Mouse (Mus musculus) ovary, postnatal 36 days (tissue): ENCODE data around the gene Htra1.
A peak's percentile ranks its signal among the peaks of the same experiment; 100 is the strongest.

Source experiments
- DNase-seq: peaks from one replicate; pipeline ENCODE4 v3.0.0; 2022; ENCODE audit warnings: low spot score, mixed read lengths

Htra1 gene

DNA sequence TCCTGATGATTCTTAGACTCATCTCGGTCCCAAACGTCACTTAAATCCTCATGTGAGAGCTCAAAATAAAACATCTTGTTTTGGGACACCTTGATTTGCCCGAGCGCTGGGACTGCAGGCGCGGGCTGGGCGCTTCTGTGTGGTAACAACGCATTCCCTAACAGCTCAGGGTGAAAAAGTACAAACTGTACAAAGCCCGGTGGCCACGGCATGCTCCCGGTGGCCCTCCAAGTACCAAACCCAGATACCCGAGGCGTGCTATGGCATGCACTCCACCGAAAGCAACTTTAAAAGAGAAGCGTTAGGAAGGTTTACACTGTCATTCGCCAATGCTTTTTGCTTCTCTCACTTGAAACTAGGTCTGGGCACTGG is 504 bp upstream of the Htra1 start:
- DNase-seq = no peak

DNA sequence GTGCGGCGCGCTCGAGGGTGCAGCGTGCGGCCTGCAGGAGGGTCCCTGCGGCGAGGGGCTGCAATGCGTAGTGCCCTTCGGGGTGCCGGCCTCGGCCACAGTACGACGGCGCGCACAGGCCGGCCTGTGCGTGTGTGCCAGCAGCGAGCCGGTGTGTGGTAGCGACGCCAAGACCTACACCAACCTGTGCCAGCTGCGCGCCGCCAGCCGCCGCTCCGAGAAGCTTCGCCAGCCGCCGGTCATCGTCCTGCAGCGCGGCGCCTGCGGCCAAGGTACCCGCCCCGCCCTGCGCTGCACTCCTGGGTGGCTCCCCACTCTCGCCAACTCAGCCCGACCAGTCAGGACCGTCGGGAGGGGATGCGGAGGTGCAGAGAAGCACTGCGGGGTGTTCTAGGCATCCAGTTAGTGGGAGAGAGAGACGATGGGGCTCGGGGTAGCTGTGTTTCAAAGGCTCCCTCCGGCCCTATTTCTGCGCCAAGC is 601 bp downstream of the Htra1 start:
- peak; percentile 52 for DNase-seq

DNA sequence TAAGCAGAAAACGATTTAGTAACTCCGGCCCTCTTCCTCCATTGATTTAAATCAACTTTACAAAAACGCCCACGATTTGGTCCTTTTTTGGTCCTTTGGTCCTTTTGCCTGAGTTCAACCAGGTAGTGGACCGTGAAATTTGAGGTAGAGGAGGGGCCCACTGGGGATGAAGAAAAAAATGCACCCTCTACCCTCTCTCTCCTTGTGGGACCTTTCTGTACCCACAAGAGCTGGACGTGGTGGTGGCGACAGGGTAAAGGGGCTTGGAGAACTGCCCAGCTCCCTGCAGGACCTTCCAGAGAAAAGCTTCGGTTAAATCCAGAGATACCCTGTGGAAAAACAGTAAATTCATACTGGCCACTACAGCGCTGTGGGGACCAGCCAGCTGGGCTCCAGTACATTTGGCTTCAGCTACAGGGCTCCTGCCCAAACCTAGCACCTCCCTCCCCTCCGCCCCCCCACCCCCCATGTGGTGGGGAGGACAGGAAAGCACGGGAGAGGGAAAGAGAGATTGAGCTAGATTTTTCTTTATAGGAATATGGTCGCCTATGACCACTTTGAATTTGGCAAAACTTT is 1.4 kb downstream of the Htra1 start:
- DNase-seq = no peak

DNA sequence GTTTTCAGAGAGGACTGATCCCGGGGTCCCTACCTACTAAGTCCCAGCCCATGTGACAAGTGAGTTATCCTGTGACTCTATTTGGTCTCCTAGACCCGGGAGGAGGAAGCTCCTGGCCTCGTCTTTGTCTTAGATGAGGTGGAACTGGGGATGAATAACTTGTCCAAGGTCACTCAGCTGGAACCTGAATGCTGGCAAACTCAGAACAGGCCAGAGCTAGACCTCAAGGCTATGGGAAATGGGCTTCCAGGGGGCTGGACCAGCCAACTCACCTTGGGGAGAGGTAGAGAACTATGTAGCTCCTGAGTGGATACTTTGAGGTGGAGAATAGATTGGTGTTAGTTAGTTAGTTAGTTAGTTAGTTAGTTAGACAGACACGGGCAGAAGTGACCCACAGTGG is 2.1 kb downstream of the Htra1 start:
- DNase-seq = no peak

DNA sequence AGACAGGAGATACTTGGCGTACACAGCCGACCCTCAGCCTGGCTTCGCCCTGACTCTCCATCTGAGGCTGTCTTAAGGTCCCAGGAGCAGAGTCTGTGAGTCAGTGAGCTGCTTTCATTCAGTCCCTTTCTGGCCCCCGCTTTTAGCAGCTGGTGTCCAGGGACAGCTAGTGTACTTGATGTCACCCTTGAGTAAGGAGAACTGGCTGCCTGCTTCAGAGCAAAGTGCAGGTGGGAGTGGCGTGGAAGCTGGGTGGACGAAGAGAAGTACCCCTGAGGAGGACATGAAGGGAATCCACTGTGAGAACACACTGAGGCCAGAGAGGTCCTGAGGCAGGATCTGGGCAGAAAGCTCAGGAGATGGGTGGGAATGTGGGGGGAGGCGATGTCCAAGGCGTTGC is 3.0 kb downstream of the Htra1 start:
- DNase-seq = no peak

DNA sequence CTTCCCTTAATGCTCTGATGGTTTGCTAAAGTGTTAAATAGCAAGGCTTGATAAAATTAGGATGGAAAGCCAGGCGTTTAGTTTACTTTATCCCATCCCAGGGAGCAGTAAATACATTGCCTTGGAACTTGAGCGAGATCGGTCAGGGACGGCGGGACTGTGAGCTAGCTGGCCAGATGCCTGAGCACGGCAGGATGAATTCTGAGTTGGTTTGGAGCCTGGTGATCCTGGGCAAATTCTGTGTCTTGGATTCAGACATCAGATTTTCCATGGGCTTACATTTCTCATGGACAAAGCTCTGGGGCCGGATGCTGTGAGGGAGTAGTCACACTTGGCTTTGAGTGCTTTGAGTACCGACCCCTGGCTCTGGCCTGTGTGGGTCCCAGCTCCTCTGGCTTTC is 4.8 kb downstream of the Htra1 start:
- no peak for DNase-seq

DNA sequence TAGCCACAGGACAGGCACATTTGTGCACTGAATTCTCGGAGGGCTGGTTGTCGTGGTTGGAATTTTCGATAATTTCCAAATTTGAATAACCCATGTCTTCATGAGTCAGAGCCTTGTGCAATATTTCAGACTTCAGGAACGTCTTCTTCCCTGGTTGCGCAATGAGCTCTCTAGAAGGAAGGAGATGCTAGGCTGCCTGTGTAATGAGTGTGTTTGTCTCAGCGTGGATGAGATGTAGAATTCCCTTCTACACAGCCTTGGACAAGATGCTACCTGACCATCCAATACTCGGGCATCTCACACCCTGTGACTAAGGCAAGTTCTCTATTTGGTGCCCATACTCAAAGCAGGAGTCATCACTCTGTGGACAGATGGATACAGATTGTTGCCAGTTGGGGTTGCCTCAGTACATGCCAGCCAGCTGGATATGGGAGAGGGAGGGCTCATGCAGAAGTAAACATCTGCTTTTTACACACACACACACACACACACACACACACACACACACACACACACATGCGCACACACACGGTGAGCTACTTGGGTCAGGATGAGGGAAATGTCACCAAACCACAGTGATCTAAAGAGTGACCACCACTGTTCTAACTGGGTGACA is 7.5 kb downstream of the Htra1 start:
- DNase-seq = no peak

DNA sequence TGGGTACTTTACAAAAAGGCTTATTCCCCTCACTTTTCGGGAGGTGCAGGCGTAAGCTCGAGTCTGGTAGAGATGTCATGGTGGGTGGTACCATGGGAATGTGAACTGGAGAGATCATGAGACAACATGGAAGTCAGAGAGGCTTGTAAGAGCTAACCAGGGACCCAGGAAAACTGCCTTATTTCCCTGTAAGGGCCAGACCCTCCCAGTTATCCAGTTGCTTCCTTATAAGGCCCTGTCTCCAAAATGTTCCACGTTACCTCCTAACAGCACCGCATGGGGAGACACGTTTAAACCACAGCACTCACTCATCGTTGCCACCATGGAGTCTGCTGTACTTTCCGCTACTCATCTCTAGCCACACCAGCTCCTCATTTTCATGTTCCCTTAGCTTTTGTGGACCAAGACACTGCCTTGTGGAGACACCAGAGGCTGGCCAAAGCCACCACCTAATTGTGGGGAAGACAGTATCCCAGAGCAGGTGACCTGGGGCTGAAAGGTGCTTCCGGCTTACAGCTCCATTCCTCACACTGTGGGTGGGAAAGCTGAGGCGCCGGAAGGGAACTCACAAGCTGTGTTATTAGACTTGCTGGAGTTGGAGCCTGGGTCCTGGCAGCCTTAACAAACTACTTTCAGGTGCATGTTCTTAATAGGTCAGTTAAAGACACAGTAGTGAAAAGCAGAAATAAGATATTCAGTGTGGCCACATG is 9.0 kb downstream of the Htra1 start:
- no peak for DNase-seq

DNA sequence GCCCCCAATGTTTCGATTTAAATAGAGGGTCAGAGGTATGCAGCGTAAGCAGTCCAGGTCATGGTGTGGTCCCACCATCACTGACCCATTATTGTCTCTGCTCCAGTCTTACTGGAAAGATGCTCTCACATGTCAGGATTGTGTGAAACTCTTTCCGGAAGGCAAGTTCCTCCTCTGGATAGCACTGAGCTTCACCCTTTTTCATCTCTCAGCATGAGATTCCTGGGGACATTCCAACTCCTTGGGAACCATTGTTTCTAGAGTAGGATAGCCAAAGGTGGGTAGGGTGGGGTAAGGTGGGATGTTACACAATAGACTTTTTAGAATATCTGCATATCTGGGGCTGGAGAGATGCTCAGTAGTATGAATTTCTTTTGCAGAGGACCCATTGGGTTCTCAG is 9.8 kb downstream of the Htra1 start:
- DNase-seq = no peak

DNA sequence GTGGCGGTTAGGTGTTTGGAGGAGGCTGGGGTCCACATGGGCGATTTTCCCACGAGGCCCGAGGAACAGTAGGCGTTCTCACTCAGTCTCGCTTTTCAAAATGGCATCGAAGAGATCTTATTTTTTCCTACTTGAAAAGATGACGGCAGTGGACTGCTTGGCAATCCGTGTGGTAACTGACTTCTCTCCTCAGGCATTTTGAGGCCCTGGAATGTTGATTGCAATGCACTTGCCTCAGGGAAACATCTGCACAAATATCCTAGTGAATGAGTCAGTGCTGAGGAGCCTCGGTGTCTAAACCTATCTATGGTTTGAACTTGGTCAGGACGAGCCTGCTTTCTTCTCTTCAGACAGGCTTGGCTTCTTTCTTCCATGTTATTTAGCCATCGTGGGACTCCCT is 10.4 kb downstream of the Htra1 start:
- no peak for DNase-seq

DNA sequence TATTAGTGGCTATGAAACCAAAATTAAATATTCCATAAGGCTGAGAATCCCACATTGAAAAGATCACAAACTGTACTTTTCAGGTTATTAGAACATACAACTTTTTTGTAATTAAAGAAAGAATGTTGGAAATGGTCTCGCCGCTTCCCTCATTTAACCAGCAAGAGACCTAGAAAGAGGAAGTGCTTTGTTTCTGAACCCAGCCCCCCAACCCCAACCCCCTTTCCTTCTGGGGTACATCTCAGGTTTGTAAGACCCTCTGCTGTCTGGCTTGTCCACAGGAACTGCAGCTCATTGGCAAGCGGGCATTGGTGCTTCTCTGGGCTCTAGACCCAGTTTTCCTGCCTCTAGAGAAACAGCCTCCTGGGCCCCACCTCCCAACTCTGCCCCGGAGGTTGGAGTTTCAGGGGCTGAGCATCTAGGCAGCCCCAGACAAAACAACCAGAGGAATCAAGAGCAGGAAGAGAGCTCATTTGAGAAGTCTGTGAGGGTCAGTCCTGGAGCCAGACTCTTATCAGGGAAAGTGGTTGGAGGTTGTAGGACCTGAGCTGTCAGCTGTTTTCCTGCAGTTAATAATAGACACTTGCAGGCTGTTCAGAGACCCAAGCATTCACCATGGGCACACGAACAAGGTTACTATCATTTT is 12.8 kb downstream of the Htra1 start:
- DNase-seq = peak; percentile 49

DNA sequence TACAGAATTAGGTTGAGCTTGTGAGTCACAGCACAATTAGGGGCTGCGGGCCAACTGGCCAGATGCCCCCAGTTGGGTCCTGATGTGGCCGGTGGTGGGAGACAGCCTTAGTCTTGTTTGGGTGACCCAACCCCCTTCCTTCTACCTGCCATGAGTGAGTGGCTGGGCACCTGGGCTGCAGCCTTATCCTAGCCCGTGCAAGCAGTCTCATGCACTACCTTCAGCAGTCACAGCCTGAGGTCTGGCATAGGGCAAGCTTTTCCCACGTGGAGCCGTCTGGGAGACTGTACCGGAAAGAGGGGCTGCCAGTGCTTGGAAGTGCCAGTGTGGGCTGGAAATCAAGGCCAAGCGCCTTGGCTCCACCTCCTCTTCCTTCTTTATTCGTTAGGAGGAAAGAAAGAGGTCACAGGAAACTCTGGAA is 13.4 kb downstream of the Htra1 start:
- DNase-seq = peak; percentile 56

DNA sequence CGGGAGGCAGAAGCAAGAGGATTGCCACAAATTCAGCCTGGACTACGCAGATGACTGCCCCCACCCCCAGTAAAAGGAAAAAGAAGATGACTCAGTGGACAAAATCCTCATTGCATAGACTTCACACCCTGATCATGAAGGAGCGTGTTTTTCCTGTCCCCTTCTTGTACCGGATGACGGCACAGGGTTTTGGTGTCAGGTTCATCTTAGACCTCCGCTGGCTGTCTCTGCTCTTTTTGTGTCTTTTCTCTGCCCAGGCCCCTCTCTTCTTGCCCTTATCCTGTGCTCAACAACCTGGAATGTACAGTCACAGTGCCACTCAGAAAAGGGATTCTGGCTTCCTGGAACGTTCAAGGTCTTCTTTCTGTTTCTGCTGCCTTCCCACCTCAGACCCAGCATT is 14.6 kb downstream of the Htra1 start:
- DNase-seq = no peak

DNA sequence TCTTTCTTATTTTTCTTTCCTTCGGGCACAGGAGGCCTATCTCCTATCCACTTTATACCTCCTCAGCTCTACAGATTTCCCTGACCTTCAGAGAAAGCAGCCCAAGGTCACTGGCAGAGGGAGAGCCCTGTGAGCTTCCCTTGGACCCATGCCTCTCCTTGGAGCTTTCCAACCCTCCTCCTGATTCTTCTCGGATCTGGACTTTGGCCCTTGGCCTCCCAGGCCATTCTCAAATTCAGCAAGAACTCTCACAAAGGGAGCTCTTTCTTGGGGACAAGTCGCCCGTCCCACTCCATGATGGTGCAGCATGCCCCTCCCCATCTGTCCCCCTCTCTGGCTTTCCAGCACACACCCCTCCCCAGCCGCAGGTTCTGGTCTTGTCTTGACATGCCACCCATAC is 15.1 kb downstream of the Htra1 start:
- DNase-seq = peak; percentile 44

DNA sequence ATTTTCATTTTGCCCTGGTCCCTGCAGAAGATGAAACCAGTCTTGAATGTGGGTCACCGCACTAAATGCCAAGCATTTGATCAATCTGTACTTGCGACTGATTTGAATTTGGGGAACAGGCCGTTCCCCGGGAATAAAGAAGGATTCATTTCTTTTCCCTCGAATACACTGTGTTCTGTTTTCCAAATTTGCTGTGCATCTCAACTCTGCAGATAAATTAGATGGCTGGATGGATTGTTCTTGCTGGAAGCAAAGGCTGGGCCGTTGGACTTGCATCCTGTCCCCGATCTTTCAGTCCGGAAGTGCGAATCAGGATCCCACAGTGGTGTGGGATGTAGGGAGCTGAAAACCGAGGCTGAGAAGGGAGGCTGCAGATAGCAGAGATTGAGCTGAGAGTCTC is 17.5 kb downstream of the Htra1 start:
- no peak for DNase-seq

DNA sequence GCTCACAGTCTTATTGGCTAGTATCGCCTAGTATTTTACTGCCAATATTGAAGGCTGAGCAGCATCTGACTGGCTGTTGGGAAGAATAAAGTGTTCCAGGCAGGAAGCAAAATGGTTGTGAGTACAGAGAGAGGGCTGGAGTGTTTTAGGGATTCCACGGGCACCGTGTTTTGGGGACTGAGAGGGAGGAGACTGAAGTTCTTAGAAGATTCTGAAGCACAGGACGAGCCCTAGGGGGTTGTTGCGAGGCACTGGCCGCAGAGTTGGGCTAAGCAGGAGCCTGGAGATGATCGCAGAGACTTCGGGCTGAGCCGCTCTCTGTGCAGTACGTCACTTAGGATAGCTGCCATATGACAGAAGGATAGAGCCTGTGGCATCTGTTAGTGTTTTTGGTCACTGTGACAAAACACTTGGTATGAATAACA is 18.3 kb downstream of the Htra1 start:
- no peak for DNase-seq

DNA sequence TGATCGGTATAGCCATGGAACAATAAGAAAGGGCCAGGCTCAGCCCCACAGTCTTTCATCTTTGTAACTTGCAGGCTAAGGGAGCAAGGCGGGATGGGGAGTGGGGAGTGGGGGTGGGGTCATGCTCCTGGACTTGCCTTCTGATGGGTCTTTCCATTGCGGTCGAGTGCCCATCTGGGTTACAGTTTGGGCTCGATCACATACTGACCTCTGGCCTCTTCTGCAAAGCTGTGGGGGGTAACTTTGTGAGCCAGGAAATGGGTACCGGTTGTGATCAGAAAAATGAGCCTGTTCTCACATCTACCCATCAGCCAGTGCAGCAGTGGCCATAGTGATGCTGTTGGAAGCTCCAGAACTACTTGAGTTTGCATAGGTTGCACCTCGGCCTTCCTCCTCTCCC is 22.6 kb downstream of the Htra1 start:
- DNase-seq = no peak

DNA sequence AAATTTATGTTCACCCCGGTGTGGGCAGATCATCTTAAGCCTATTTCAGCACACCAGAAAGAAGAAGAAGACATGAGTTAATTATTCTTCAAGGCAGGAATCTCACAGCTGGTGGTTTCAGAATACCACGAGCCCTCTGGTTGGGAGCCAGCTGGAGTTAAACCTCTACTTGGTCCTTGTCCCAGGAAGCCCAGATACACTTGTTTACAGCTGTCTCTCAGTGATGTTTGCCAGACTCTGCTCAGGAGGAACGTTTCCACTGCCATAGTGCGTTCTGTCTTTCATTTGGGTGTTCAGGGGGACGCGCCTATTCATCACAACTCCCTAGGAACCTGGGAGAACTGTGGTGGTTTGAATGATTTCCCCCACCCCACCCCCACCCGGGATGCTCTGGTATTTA is 24.0 kb downstream of the Htra1 start:
- DNase-seq = peak; percentile 51

DNA sequence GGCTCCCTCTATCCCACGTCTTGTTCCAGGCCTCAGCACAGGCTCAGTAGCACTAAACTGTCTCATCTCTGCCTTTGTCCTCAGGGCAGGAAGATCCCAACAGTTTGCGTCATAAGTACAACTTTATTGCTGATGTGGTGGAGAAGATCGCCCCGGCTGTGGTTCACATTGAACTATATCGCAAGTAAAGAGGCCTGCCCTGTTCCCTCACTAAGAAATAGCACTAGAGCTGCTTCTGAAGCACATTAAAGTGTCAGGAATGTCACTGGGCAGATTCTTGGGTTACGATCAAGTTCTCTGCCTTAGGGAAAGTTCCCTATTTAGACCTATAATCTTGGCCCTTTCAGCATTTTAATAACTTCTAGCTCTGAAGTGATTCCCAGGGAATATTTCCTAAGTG is 25.5 kb downstream of the Htra1 start:
- DNase-seq = no peak

DNA sequence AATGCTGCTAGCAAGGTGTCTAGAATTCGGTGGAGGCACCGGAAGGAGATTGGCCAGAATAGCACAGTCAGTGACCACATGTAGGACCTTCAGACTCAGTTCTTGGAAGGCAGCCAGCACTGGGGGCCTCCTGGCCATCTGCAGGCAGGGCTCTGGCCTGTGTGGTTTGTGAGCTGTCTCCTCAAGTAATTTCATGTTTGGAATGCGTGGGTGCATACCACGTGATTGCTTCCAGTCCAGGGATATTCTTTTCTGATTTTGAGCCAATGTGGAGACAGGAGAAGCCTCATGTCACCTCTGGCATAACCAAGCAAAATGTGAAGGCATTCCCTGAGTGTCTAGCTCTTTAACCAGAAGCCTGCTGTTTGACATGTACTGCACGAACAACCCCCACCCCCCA is 28.8 kb downstream of the Htra1 start:
- DNase-seq = peak; percentile 75

DNA sequence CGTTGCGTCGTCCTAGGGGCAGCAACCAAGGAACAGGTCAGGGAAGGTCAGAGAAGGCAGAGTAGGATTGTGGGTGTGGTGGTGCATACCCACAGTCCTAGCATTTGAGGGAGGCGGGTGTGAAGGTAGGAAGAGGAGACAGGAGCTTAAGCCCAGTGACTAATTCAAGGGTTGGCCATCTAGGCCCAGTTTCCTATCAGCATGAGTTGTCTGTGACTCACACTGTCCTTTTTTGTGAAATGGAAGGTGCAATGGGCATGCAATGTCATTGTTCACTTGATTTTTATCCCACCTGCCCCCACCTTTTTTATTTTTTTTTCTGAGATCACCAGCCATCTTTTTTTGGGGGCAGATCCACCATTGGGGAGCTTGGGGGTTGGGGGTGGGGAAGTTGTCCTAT is 29.5 kb downstream of the Htra1 start:
- no peak for DNase-seq

DNA sequence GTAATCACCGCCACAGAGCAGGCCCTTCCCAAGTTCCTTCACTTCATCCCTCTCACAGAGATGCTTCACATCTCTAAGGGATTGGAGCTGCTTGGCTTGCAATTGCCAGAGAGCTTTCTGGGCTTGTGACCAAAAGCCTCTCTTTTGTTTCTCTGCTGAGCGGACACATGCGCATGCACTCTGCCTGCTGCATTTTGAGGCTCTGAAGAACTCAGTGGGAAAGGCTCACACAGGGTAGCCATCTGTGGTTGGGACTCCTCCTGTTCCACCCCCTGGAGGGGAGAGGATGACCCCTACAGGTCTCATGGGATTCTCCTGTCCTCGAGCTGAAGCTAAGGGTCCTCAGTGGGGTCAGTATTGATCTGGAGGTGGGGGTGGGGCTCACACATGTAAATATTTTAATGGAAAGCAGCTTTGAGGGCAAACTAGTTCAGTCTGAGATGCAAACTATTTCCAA is 30.0 kb downstream of the Htra1 start:
- no peak for DNase-seq

DNA sequence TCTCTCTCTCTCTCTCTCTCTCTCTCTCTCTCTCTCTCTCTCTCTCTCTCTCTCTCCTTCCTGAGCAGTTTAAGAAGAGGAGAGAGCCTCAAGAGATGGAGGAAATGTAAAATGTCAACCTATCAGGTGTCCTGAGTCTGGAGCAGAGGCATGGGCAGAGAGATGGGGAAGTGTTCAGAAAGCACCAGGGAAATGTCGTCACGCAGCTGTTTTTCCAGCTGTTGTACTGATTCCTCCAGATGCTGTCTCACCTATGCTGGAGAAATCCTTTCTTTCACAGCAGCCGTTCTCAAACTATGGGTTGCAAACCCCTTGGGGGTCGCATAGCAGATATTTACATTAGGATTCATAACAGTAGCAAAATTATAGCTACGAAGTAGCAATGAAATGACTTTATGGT is 30.5 kb downstream of the Htra1 start:
- DNase-seq = no peak
